Mouse (Mus musculus) megakaryocyte-erythroid progenitor cell, adult 5-6 weeks (primary cell): Measurements from ENCODE around the gene Fgfr2. TPM values are rescaled to one million over a fixed set of nuclear protein-coding genes. Genes with fewer than 3 reads are reported as not detected.

Experiments used
- ATAC-seq: replicated peaks from 2 replicates; pipeline ENCODE4 v1.8.0; 2016; ENCODE audit warnings: mild to moderate bottlenecking, inconsistent platforms; ENCODE audit not compliant: severe bottlenecking, poor library complexity, low FRiP score, low TSS enrichment
- total RNA-seq, 2 experiments: library from RNA; stranded (forward) in 1 of 2; stranded (reverse) in 1 of 2; fragments of 200-1000, 215-1000 nt in 1 of 2; fragments of >200 nt in 1 of 2; fragmentation: Nextera tagmentation in 1 of 2; gene quantifications; 2 replicates each; pipeline ENCODE4 v1.2.3; 2014 to 2017

Fgfr2 gene
- total RNA-seq, 2 experiments from 2014 or later: not detected

DNA sequence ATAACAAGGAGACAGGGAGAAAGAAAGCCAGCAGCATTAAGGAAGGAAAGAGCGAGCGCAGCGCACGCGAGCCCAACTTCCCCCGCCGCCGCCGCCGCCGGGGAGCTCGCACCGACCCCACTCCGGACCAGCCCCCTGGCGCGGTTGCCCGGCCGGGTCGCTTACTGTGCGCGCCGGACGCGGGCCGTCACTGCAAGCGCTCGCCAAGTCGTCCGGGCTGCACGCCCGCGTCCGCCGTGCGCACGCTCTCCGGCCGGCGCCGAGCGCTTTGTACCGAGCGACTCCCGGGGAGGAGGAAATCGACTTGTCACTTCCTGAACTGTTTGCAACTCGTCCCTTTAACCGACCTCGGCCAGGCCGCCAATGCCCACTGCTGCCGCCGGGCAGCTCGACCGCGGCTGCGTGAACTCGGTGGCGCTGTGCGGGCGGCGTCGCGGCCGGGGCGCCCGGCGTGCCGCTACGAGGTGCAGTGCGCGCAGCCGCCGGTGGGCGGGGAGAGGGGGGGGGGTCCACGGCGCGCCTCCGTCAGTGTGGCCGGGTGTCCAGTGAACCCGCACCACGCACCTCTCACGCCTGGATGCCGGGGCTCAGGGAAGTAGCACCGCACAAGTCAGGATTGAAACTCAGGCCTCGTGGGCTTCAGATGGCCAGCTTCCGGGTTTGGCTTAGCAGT lies 309.6 kb downstream of the Fgfr2 start, which contains the start of gene Fam53b:
TSS of gene Fam53b (minus strand) at position 471 of the 673 bp plus-strand sequence.
- peak; percentile 11; the same call in 1 of the 2 replicates for ATAC-seq

DNA sequence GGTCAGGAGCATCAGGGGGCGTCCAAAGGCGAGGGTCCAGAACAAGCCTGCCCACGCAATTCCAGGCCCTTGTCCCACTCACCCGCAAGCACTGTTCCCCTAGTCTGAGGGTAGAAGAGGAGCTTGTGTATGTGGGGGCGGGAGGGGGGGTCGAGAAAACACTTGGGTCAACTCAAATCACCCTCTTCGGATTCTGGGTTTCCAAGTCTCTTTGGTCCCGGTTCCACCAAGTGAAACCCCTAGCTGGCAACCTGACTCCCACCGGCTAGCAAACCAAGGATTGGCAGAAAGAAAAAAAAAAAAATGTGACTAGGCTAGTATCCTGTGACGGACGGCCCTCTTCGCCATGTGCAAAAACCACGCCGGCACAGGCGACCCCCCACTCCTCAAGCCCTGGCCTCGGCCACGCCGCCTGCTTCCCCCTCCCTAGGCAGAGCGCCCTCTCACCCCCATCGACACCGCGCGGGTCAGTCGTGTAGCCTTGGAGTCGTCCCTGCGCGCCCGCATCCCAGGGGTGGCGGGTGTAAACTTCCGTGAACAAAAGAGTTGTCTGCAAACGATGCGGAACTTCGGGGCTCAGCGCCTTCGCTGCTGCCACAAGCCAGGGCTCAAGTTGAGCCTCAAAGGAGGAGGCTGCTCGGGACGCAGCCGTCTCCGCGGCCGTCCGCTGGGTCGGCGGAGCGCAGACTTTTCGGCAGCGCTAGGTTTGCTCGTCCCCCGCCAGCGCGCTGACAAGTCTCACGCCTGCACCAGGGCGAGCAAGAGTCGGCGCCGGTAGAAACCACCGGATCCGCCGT lies 310.3 kb downstream of the Fgfr2 start:
- ATAC-seq: peak; percentile 15

DNA sequence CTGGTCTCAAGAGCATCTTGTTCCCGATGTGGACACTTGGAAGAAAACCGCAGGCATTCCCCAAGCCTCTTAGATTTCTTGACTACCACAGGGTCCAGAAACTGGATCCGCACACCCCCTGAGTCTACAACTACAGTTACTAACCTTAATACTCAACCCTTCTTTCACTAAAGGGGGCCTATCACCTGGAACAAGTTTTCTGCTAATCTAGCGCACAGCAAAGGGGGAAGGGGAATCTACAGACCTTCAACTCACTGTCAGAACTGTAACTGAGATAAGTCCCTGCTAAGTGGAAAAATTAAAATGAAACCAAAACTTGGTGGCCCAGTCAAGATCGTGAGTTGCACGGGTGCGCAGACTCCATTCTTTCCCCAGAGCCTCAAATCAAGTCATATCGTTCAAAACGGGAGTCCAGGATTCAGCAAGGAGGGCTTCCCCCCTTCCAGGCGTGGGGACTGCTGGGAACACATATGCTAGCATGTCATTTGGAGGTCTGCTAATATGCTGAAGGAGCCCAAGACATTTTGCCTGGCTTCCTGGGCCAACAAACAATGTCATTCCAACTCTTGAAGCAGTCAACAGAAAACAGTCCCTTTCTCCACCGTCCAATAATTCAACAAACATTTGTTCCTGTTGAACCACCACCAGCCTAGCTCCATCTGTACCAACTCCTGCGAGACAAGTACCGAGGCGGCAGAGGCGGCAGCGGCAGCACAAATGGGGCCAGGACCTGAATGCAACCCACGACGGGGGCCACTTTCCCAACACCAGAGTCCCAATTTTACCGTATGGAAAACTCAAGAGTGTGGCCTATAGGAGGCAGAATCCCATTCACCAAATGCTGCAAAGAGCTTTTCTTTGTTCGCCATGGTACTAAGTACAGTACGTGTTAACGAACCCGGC lies 311.2 kb downstream of the Fgfr2 start:
- peak; percentile 50 for ATAC-seq

DNA sequence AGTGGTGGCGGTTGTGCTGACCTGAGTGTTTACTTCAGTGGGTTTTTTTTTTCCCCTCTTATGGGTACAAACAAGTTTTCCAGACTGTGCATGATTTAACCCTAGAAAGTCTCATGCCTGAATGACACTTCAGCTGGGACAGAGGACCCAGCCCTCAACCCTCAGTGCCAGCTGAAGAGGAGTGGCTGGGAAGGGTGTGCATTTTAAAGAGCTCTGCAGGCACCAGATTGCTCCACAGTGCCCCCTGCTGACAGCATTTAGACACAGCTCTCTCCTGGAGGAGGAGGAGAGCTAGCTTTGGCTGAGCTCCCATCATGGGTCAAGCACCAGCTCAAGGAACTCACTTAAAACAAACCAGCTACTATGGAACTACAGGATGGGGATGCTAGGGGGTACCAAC lies 312.3 kb downstream of the Fgfr2 start:
- ATAC-seq: peak; percentile 58

DNA sequence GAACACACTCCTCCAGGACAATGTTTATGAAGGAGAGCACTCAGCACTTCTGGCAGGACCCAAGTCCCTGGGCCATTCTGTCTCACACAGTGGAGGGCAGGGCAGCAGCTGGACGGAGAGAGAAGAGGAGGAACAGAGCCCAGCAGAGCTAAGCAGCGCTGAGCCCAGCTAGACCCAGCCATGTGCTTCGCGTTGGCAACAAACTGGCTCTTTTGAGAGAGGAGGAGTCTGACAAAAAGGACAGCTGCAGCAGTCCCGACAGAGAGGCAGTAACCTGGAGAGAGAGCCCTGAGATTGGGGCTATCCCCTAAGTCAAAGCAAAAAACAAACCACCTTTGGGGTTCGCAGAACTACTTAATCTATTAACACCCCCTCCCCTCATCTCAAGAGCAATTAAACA lies 312.8 kb downstream of the Fgfr2 start:
- ATAC-seq: no peak

DNA sequence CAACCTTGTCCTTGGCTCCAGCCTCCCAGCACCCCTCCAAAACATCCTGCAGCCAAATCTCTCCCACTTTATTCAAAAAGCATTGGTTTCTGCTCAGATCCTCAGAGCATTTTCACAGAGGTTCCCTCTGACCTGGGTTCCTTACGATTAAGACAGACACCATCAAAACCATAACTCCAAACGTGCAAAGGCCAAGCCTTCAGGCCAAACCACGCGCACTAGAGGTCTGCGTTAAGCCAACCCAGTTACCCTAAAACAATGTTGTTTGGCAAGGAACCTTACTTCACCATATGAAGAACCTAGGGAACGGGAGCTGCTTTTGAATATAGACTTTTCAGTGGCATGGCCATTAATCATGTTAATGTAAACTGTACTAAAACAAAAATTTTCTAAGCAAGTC lies 313.4 kb downstream of the Fgfr2 start:
- no peak for ATAC-seq

DNA sequence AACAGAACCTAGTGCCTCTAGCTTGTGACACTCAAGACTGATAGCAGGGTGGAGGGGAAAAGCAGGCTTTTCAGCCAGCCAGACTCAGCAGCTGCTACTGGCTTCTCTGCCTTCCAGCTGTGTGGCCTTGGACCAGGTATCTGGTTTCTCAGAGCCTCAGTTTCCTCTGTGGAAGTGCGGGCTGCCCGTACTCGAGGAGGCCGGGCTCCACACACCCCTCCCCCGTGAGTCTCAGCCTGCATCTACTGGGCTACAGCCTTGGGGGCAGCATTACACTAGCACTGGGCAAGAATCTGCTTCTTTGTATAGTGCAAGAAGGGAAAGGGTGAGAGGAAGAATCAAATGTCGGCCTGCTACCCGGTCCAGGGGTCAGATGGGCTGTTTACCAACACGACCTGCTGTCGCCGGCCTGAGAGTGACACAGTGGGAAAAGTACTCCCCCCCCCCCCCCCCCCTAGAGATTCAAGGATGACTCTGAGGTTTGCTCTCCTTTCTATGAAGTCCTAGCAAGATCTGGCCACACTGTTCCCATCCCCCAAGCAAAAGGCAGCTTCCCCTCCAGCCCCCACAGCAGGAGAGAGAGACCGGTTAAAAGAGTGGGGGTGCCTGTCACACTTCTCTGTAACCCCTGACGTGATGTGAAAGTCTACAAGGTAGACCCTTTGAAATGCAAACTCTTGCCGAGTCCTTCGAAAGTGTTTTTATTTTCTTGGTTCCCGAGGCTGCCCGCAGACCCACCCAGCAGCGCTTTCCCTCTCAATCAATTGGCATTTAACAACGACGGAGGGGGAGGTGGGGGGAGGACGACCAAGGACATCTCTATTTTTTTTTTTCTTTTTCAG lies 314.1 kb downstream of the Fgfr2 start:
- ATAC-seq: no peak

DNA sequence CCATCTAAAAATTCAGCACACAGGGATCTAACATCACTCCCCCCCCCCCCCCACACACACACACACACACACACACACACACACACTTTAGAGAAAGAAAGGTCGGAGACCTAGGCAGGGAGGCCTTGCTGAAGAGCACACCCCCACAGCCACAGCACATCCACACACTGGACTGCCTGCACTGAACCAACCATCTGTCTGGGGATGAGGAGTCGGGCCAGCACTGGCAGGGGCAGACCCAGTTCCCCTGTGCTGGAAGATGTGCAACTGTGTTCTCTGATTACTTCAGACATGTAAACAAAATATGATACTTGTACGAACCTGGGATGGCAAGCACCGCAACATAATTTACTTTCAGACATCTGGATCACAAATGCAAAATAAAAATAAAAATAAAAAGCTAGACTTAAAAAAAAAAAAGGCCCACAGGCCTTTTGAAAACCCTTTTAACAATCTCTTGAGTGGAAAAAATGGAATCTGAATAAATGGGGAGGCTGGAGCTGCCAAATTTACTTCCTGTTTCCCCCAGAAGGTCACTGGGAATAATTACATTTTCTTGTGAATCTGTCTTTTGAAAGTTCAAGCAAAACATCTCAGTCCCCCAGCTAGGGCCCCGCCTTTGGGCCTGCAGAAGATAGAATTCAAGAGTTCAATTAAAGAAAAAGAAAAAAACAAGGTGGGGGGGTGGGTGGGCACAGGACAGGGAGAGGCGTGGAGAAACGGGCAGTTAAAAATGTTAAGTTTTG lies 314.9 kb downstream of the Fgfr2 start:
- no peak for ATAC-seq

DNA sequence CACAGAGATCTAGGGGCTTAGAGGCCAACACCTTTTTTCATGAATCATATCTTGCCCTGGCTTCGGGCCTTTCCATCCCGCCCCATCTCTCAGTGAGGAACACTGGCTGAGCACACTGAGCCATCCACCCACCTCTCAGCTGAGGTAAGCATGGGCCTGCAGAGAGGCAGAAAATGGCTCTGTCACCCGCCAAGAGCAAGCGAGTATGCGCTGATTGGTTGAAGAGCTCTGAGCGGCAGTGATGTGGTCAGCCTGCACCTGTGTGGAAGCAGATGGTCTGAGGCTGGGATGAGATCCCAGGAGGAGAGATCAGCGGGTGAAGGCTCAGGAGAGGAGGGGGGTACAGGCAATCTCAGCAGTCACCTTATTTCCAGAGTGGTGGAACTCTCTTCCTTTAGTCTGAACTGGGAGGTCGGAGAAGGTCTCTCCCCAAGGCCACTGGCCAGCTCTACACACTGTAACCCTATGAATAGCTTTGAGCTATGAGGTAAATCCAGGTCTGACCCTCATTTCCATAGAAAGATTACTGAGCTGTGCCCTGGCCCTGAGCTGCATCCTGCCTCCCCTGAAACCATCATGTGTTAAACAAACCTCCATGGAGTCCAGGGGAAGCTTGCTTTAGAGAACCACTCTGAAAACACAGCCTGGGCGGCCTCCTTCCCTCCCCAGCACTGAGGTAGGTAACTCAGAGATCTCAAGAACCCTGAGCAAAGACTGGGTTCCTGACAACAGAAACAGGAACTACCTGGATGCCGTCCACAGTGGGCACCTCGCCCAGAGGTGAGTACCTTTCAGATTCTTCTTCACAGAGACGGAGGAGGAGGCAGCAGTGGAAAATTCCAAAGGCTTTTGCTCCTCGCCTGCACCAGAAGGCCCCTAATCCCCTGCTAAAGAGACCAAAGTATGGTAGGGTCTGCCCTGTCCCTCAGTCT lies 316.0 kb downstream of the Fgfr2 start:
- ATAC-seq: no peak

DNA sequence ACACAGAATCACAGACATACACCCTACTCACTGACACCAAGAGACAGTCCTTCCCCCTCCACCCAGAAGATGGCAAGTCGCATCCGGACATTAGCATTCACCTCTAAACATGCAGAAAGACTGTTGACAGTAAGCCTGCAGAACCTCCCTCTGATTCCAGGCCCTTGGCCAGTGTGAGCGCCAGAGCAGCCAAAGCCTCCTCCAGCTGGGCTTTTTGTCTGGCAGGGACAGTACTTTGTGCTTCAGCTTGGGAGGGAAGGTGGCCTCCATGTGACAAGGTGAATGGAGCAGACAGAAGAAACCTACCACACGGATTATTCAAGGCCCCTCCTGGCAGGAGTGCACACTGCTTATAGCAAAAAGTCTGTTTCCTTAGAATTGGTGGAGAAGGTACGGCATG lies 316.9 kb downstream of the Fgfr2 start:
- ATAC-seq: no peak

DNA sequence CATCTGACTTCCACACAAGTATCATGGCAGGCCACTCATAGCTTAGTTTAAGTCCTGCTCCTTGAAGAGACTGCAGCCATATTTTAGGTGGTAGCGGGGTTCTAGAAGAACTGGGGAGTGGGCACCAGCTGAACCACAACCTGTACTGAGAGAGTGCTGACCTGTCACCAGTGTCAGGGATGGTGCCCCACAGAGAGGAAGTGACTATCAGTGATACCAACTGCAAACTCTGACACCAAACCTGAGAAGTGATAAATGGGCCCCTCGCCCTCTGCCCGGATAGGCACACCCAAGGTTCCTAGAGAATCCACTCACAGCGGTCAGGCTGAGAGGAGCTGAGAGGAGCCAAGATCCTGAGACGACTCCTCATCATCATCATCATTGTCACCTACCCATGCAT lies 318.2 kb downstream of the Fgfr2 start:
- ATAC-seq: peak; percentile 43

DNA sequence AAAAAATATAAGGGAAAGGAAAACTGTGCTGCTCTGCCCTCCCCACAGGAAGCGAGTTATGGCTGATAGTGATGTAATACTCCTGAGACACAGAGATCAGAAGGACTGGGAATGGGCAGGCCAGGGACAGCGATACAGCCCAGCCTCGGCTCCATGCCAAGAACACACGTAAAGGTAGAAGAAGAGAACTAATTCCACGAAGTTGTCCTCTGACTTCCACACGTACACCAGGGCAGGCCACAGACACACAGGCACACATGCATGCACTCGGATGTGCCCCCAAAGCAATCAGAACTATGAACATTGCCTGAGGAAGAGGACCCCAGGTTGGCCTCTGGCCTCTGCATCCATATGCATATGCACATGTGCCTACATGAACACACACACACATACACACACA lies 318.7 kb downstream of the Fgfr2 start:
- ATAC-seq: no peak

DNA sequence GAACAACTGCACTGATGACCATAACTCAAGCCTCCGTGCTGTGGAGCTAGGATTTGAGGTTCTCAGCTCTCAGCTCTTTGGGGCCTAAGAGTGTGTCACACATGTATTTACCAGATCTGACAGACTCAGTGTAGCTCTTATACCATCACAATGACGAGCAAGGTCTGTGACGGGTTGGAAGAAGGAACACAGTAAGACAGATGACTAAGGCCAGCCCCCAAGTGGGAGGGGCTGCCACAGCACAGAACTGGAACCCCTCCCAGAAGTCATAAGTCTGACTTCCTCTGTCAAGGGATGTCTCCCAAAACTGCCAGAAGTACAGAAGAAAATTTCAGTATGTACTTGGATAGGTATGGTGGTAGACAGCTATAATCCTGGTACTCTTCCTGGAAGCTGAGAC lies 319.2 kb downstream of the Fgfr2 start:
- ATAC-seq: peak; percentile 50

DNA sequence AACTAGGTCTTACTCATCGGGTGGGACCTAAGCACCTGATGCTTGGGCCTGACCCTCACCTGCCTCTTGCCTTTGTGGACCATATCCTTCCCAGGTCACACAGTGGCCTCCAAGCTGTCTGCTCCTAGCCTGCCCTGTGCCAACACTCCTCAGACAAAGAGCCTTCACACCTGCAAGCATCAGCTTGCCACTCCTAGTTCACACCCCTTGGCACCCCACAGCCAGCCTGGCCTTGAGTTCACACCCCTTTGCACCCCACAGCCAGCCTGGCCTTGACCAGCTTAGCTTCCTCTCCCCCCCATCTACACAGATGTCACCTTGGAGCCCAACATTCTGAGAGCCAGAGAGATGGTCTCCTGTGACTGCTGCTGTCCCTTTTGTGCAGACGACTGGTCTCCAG lies 319.8 kb downstream of the Fgfr2 start:
- ATAC-seq: no peak

DNA sequence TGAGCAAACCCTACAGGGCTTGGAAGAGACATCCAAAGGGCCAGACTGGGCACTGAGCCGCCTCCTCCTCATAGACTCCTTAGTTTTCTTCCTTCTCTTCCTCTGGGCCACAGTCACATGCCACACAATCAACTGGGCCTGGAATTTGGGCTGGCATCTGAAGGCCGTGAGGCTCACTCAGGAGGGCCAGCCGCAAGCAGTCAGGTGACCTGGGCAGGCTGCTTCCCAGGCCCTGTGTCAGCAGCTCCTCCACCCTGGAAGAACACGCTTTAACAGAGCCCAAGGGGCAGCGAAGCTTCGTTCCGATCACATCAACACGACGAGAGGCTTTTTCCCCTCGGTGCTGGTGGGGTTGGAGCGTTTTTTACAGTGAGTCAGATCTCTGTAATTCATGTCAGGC lies 320.5 kb downstream of the Fgfr2 start:
- ATAC-seq: no peak

DNA sequence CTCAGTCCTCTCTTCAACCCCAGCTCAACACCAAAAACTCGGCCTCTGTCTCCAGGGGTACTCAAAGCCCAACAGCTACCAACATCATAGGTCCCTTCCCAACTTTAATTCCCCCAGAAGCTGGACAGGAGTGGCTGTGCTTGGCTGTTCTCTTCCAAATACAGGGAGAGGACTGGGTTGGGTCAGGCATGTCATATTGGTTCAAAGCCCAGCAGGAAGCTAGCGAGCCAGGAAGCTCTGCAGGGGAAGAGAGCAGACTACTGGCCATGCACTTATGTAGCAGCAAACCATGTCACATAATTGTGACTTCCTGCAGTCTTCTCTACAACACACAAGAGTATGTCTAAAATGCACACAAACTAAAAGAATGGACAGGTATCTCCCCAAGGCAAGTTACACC lies 321.1 kb downstream of the Fgfr2 start:
- no peak for ATAC-seq

DNA sequence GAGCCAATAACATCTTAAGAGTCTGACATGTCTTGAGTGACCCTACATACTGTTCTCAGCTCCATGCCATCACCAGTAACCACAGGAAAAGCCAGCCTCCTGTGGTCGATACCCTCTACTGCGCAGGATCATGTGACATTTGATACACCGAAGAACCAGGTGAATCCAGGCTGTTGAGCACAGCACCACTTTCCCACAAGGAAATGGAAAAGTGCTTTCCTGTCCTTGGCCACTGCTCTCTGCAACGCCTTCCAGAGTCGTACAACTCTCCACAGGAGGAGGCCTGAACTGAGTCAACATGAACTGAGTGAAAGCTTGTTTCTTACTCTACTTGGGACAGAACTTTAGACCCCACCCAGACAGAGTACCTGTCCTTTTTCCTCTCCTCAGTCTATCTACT lies 321.6 kb downstream of the Fgfr2 start:
- ATAC-seq: no peak

DNA sequence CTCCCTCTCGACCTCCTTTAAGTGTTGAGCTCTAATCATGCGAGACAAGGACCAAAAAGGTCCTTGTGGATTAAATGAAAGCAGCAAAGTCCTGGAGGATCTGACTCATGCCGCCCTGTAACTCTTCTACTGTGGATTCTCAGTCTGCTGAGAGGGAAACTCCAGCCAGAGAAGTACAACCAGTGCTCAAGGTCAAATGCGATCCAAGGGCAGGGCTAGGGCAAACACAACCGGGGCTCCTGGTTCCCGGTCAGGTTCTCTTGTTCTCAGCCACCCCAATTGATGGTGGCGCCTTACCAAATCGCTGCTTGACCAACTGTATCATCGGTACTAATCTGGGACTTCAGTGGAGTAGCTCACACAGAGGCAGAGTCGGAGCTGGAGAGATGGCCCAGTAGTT lies 322.3 kb downstream of the Fgfr2 start:
- no peak for ATAC-seq
